Mouse (Mus musculus) brain, embryonic 14.5 days (tissue): Measurements from ENCODE around the gene Dll1.

Experiments used
- CTCF ChIP-seq: fragments of 200-500 bp; IDR thresholded peaks from 2 replicates; pipeline ENCODE4 v1.5.1; 2012; ENCODE audit warnings: inconsistent platforms, mild to moderate bottlenecking, moderate library complexity, borderline replicate concordance; ENCODE audit not compliant: insufficient read depth, insufficient read length; ENCODE audit errors: extremely low read depth
- POLR2A ChIP-seq: fragments of 200-500 bp; IDR thresholded peaks from 2 replicates; pipeline ENCODE4 v1.6.1; 2012; ENCODE audit warnings: mild to moderate bottlenecking, inconsistent platforms, borderline replicate concordance; ENCODE audit not compliant: poor library complexity, insufficient read depth, insufficient read length, severe bottlenecking; ENCODE audit errors: extremely low read depth

- TF ChIP-seq CTCF (no peak), POLR2A (no peak)
Measured at GRCm38 (mm10) chr17:15389356-15389755, 12.7 kb upstream of the Dll1 start.
